Mouse (Mus musculus): Measurements from ENCODE around the gene LTO1. TPM values are rescaled to one million over a fixed set of nuclear protein-coding genes. Genes with fewer than 3 reads are reported as not detected.

Gene LTO1
- 17.3 and 17.5 TPM in 2 replicates for polyA plus RNA-seq (2015; fragmentation: Nextera tagmentation; extraction: Ambion mirVana)

DNA sequence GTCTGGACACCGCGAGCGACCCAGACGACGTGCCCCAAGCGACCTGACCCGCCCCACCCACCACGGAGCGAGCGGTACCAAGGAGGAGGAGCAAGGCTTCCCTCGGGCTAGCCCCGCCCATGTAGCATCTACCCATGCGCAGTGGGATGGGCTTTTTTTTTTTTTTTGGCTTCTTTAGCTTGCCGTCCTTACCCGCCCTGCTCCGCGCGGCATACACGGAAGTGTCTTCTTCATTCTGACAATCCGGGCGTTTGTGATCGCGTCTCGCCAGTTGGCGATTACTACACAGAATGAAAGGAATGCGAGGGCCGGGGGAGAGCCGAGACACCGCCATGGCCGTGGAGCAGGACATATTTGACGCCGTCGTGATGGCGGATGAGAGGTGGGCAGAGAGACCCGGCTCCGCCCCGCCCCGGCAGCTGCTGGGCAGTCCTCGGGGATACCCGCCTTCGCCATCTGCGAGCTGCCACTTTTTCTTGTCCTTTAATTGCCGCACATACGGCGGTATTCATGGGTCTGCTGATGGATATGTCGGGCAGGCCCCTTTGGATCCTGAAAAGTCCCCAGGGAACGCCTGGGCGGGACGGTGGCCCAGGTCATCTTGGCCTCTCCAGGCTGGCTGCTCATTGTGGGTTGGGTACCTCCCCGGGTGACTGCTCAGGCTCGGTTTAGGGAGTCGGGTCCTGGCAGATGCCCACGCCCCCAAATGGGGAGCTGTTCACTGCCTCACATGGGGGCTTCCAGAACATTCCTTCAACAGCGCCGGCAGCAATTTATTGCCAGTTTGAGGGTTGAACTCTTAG is at the start of gene LTO1:
Gene LTO1, plus strand, starts transcription at position 153 of the 803 bp plus-strand sequence.

DNA sequence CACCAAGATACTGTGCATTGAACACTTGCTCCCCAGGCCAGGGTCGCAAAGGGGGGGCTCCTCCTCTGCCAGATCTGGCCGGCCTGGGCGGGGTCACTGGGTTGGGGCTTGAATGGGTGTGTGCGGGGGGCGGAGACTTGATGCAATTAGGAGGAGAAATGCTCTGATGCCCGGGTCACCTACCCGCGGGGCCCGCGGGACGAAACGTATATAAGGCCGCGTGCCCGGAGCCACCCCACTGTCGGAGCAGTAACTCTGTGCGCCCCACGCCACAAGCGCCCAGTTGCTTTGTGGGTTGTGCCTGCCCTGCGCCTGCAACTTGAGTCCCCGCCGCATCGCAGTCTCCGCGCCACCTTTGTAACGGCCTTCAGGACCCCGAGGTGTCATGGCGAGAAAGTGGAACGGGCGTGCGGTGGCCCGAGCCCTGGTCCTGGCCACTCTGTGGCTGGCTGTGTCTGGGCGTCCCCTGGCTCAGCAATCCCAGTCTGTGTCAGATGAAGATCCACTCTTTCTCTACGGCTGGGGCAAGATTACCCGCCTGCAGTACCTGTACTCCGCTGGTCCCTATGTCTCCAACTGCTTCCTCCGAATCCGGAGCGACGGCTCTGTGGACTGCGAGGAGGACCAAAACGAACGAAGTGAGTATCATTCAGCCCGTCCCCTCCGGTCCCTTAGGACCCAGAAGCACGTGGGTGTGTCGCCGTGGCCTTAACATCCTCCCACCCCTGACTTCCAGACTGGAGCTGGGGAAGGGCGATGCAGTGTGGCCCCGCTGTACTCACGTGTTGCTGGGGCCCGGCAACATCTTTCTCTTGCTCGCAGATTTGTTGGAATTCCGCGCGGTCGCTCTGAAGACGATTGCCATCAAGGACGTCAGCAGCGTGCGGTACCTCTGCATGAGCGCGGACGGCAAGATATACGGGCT is 18.3 kb upstream of the LTO1 start, which contains the start of gene Fgf15:
Gene Fgf15, plus strand, starts transcription at position 238 of the 925 bp plus-strand sequence.

DNA sequence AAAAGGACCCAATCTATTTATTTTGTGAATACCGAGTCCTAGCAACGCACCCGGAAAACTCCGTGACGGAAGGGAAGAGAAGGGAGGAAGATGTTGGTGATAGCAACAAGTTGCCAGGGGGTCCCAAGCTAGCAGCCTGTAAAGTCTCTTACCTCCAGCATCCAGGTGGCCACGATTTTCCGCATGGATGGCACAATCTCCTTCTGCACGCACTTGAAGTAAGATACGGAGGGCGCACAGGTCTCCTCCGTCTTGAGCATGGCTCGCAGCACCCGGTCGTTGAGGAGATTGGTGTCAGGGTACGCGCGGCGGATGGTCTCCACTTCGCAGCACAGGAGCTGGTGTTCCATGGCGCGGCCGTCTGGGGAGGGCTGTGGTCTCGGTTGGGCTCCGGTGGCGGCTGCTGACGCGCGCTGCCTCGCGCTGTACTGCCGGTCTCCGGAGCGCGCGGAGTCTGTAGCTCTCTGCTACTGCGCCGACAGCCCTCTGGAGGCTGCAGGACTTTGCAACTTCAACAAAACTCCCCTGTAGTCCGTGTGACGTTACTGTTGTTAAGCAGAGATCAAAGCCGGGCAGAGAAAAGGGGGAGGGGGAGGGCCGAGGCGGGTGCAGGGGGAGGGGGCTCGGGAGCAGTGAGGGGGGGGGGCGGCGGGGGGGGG is 24.6 kb downstream of the LTO1 start, which contains the start of gene Ccnd1:
Gene Ccnd1, minus strand, starts transcription at position 582 of the 659 bp plus-strand sequence.

Other genes starting within 250 kb of the LTO1 start
- gene Ano1, start 163.1 kb upstream of the LTO1 start, polyA plus RNA-seq (2015; fragmentation: Nextera tagmentation; extraction: Ambion mirVana) = 38.6 and 42.9 TPM in 2 replicates
- not detected in 2 replicates for gene Fgf3, start 77.0 kb upstream of the LTO1 start, polyA plus RNA-seq (2015; fragmentation: Nextera tagmentation; extraction: Ambion mirVana)
- not detected in 2 replicates for gene Fgf4, start 67.7 kb upstream of the LTO1 start, polyA plus RNA-seq (2015; fragmentation: Nextera tagmentation; extraction: Ambion mirVana)
- not detected in 2 replicates for gene Fgf15, start 18.6 kb upstream of the LTO1 start, polyA plus RNA-seq (2015; fragmentation: Nextera tagmentation; extraction: Ambion mirVana)
- gene Ccnd1, start 24.8 kb downstream of the LTO1 start, polyA plus RNA-seq (2015; fragmentation: Nextera tagmentation; extraction: Ambion mirVana) = 28.4 and 37.6 TPM in 2 replicates